Mouse (Mus musculus) embryonic fibroblast, embryonic 13.5 days (primary cell): ENCODE measurements around the gene Pax8.

Experiments
- CTCF ChIP-seq: IDR thresholded peaks from 2 replicates; pipeline ENCODE4 v1.5.1; 2011; ENCODE audit warnings: mild to moderate bottlenecking, control low read depth, low read length, moderate library complexity, borderline replicate concordance; ENCODE audit not compliant: insufficient read depth
- POLR2A ChIP-seq: IDR thresholded peaks from 2 replicates; pipeline ENCODE4 v1.6.1; 2011; ENCODE audit warnings: low read depth, mild to moderate bottlenecking, control low read depth, low read length, moderate library complexity

GRCm38 (mm10) chr2:24469102-24469501 lies 6.3 kb downstream of the Pax8 start:
- TF ChIP-seq CTCF = no peak
- TF ChIP-seq POLR2A = no peak
